Mouse (Mus musculus): ENCODE measurements around the gene Fry. TPM values are rescaled to one million over a fixed set of nuclear protein-coding genes. Genes with fewer than 3 reads are reported as not detected.
"Not testable (repeated sequence)": the region's sequence is repeated elsewhere in the genome, so short reads cannot be mapped to it uniquely, and the experiment has no call there.

Fry gene
- polyA plus RNA-seq, 1 experiment from 2014 or later = 41.9 TPM

DNA sequence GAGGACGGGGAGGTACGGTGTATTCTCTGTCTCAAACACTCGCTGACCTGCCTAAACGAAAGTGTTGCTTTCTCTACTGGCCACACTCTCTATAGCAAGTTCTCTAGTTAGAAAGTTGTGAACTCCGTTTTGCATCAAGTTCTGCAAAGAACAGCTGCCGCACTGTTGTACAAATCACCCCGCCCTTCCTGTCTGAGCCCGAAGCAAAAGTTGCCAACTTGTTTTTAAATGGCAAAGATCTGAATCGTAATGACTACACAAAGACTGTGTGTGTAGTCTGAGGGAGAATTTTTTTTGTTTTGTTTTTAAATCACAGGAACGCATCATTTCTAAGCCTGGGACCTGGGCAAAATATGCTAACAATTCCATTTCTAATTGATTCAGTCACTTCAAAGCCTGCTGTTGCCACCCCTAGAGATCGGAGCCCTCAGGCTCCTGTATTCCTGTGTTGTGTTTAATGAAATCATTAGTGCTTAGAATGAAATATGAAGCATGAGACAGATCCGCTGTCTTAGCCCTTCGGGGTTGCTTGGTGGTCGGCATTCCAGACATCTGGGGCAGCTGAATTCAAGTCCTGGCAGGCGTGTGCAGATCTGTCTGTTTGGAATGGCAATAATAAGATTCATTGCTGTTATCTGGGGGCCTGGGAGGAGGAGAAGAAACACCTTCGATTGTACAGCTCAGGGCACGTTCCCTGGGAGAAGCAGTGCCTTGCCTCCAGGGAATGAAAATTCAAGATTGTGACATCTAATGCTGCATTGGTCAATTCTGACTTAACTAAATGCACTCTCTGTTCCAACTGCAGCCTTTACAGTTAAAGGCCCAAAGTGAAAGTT is 339.7 kb downstream of the Fry start:
- Histone ChIP-seq H3K9ac (no peak overlapping the region), H3K27me3 (no peaks in the 10 kb centered on the region), H3K4me3 (no peak overlapping the region), H3K4me2 (peak overlapping the region; percentile 9; the same call in 1 of the 2 replicates), H3K9me3 (0 out of 2 replicates have a peak, but pooled peaks cover 9% of the 10 kb centered on the region), H3K36me3 (peaks cover 77% of the 10 kb centered on the region), H3K4me1 (replicated peaks) (peaks cover 15% of the 10 kb centered on the region), H3K27ac (replicated peaks) (peak overlapping the region; percentile 39; the same call in 1 of the 2 replicates)
- ATAC-seq (ENCODE audit: low read depth) = peak; percentile 77; the same call in 1 of the 2 replicates
- WGBS = 36% methylated on average over 17 of the region's 17 CpGs

DNA sequence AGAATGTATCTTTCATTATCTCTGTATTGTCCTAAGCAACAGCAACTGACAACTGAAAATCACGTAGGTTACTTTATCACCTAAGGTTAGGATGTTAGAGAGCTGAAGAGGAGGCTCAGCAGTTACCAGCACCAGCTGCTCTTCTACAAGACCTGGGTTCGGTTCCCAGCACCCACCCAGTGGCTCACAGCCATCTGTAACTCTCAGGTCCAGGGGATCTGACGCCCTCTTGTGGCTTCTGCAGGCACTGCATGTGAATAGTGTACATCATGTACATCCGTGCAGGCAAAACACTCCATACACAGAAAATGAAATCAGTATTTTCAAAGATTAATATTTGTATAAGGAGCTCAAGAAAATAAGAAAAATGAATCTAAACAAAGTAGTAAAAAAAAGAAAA is 341.4 kb downstream of the Fry start:
- ATAC-seq (ENCODE audit: low read depth) = no peak
- H3K4me3 ChIP-seq = no peak overlapping the region
- H3K36me3 ChIP-seq = peaks cover 68% of the 10 kb centered on the region
- WGBS = 79% methylated on average over 4 of the region's 4 CpGs
- no peak overlapping the region for H3K27ac ChIP-seq (replicated peaks)
- no peak overlapping the region for H3K9ac ChIP-seq
- no peaks in the 10 kb centered on the region for H3K27me3 ChIP-seq
- H3K4me2 ChIP-seq = no peak overlapping the region
- H3K9me3 ChIP-seq = no peaks in the 10 kb centered on the region
- peaks cover 15% of the 10 kb centered on the region for H3K4me1 ChIP-seq (replicated peaks)

DNA sequence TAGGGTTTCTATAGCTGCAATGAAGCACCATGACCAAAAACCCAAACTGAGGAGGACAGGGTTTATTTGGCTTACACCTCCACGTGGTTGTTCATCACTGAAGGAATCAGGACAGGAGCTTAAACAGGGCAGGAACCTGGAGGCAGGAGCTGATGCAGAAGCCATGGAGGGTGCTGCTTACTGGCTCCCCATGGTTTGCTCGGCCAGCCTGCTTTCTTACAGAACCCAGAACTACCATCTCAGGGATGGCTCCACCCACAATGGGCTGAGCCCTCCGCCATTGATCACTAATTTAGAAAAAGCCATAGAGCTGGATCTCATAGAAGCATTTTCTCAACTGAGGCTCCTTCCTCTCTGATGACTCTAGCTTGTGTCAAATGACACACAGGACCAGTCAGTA is 346.3 kb downstream of the Fry start:
- Histone ChIP-seq H3K27me3 (no peaks in the 10 kb centered on the region), H3K36me3 (peaks cover 50% of the 10 kb centered on the region), H3K9ac (no peak overlapping the region), H3K27ac (replicated peaks) (no peak overlapping the region), H3K4me1 (replicated peaks) (no peaks in the 10 kb centered on the region), H3K9me3 (no peaks in the 10 kb centered on the region), H3K4me2 (no peak overlapping the region), H3K4me3 (no peak overlapping the region)
- no peak for ATAC-seq (ENCODE audit: low read depth)
- WGBS = 63% methylated on average over 3 of the region's 3 CpGs

DNA sequence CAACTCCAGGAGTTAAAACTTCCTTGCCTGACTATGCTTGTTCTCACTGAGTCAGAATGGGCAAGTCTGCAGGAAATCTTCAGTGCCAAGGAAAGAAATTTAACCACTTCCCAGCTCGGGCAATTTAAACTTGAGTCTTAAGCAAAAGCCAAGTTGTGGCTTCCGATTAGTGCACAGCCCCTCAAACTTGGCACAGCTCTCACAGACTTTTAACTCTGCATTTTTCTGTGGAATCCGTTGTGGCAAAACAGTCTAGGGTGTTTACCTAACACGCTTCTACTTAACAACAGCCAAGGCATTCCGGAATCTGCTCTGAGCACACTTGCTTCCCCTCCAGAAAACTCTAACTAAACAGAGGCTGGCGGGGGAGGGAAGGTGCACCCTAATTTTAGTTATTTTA is 346.8 kb downstream of the Fry start:
- Histone ChIP-seq H3K4me3 (no peak overlapping the region), H3K27ac (replicated peaks) (no peak overlapping the region), H3K9ac (no peak overlapping the region), H3K27me3 (no peaks in the 10 kb centered on the region), H3K4me2 (no peak overlapping the region), H3K36me3 (peaks cover 50% of the 10 kb centered on the region), H3K4me1 (replicated peaks) (no peaks in the 10 kb centered on the region), H3K9me3 (no peaks in the 10 kb centered on the region)
- WGBS = 90% methylated on average over 6 of the region's 6 CpGs
- ATAC-seq (ENCODE audit: low read depth) = no peak

DNA sequence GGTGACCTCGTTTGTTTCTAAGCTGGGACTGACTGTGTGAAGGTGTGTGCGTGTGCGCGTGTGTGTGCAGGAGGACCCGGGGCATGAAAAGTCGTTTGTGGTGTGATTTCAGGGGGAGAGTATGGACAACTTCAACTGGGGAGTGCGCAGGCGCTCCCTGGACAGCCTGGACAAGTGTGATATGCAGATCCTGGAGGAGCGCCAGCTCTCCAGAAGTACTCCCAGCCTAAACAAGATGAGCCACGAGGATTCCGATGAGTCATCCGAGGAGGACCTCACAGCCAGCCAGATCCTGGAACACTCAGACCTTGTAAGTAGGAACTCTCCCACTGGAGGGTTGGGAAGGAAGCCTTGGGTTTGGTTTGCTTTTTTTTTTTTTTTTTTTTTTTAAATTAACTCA is 347.7 kb downstream of the Fry start:
- no peak overlapping the region for H3K4me2 ChIP-seq
- H3K4me1 ChIP-seq (replicated peaks) = no peaks in the 10 kb centered on the region
- no peak overlapping the region for H3K27ac ChIP-seq (replicated peaks)
- H3K9me3 ChIP-seq = no peaks in the 10 kb centered on the region
- ATAC-seq (ENCODE audit: low read depth) = no peak
- no peak overlapping the region for H3K4me3 ChIP-seq
- H3K27me3 ChIP-seq = no peaks in the 10 kb centered on the region
- peaks cover 50% of the 10 kb centered on the region for H3K36me3 ChIP-seq
- 81% methylated on average over 12 of the region's 12 CpGs for WGBS
- H3K9ac ChIP-seq = no peak overlapping the region

DNA sequence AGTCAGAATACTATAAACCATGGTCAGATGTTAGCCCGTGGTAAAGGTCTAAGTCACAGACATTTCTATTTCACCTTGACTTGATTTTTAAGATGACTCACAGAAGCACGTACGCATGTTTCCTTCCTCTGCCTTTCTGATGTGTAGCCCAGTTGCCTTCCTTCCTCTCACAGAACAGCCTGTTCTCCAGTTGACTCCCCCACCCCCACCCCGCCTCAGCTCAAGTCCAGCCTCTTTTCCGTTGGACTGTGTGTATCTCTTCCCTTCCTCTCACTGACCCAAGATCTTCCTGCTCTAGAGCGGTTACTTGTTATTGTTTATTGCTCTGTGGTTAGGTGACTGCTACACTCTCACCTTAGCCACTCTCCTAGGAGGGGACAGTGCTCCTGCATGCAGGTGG is 350.0 kb downstream of the Fry start:
- no peak overlapping the region for H3K27ac ChIP-seq (replicated peaks)
- no peaks in the 10 kb centered on the region for H3K9me3 ChIP-seq
- H3K4me3 ChIP-seq = no peak overlapping the region
- no peaks in the 10 kb centered on the region for H3K27me3 ChIP-seq
- H3K4me1 ChIP-seq (replicated peaks) = no peaks in the 10 kb centered on the region
- no peak overlapping the region for H3K9ac ChIP-seq
- H3K4me2 ChIP-seq = no peak overlapping the region
- 85% methylated on average over 6 of the region's 6 CpGs for WGBS
- H3K36me3 ChIP-seq = peaks cover 66% of the 10 kb centered on the region
- ATAC-seq (ENCODE audit: low read depth) = no peak

DNA sequence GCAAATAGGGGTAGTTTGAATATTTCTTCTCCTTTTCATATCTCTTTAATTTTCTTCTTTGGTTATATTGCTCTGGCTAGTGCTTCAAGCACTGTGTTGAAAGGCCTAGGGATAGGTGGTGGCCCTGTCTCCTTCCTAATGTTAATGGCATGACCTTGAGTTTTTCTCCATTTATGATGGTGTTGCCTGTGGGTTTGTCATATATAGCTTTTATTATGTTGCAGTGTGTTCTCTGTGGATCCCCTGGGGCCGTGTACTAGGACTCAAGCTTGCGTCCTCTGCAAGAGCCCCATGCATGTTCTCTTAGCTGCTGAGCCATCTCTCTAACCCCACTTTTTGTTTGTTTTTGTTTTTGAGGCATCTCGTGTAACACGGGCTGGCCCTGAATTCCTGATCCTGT is 358.9 kb downstream of the Fry start:
- WGBS = 86% methylated on average over 4 of the region's 4 CpGs
- Histone ChIP-seq H3K4me1 (replicated peaks) (no peaks in the 10 kb centered on the region), H3K9me3 (no peaks in the 10 kb centered on the region), H3K27ac (replicated peaks) (no peak overlapping the region), H3K4me2 (no peak overlapping the region), H3K9ac (no peak overlapping the region), H3K4me3 (no peak overlapping the region), H3K36me3 (peaks cover 55% of the 10 kb centered on the region), H3K27me3 (no peaks in the 10 kb centered on the region)
- no peak for ATAC-seq (ENCODE audit: low read depth)

DNA sequence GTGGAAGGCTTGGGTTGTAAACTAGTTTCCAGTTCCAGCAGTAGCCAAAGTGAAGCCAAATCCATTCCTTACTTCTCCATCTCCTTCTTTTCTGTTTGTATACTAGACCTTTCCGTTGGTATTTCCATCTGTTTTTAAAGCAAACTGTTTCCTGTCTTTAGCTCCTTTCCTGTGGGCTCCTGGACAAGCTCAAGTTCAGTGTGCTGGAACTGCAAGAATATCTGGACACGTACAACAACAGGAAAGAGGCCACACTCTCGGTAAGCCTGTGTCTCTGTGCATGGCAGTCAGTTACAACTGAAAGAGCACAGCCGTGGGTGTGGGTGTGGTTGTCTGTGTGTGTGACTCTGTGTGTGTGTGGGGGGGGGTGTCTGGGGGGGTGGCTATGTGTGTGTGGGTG is 360.2 kb downstream of the Fry start:
- no peak for ATAC-seq (ENCODE audit: low read depth)

DNA sequence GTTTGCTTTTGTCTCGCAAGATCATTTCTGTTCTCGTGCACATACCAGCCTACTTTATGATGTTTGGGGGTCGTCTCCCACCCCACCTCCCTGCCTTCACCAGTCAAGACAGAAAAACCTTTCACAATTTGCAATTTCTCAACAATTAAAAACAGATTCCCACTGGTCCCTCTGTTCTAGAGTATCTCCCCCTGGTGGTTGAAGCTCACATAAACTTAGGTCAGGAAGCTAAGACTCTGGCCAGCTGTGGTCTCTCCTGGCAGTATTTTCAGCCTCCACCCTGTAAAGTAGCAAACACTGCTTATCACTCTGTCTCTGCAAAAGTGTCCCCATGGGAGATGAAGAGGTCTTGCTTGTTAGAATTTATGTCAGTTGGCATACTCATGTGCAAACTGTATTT is 366.8 kb downstream of the Fry start:
- no peak overlapping the region for H3K4me2 ChIP-seq
- WGBS = 70% methylated on average over 3 of the region's 3 CpGs
- no peaks in the 10 kb centered on the region for H3K27me3 ChIP-seq
- H3K4me3 ChIP-seq = no peak overlapping the region
- no peaks in the 10 kb centered on the region for H3K4me1 ChIP-seq (replicated peaks)
- no peak overlapping the region for H3K27ac ChIP-seq (replicated peaks)
- peaks cover 50% of the 10 kb centered on the region for H3K36me3 ChIP-seq
- no peak for ATAC-seq (ENCODE audit: low read depth)
- no peaks in the 10 kb centered on the region for H3K9me3 ChIP-seq
- no peak overlapping the region for H3K9ac ChIP-seq

More for the DNA sequence above, 360.2 kb downstream of the Fry start:
- Histone ChIP-seq H3K4me2 (no peak overlapping the region), H3K4me3 (no peak overlapping the region), H3K27ac (replicated peaks) (no peak overlapping the region), H3K4me1 (replicated peaks) (no peaks in the 10 kb centered on the region), H3K9ac (no peak overlapping the region), H3K27me3 (no peaks in the 10 kb centered on the region), H3K9me3 (no peaks in the 10 kb centered on the region), H3K36me3 (peaks cover 55% of the 10 kb centered on the region)
- WGBS = 75% methylated on average over 4 of the region's 4 CpGs

DNA sequence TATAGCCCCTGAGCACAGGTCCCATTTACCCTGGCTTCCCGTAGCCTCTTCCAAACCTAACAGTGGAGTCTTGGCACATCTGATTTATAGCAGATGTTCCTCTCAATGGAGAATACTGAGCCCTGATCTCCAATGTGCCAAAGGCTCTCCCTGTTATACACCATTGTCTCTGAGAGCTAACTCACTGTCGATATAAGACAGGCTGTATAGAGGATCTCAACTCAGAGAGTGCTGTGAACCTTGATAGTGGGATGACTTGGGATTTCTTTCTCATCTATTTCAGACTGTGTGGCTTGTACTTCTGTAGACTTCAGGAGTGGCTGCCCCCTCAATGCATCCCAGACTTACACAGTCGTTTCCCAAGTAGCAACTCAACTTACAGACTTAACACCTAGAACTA is 371.8 kb downstream of the Fry start:
- H3K4me1 ChIP-seq (replicated peaks) = no peaks in the 10 kb centered on the region
- no peaks in the 10 kb centered on the region for H3K9me3 ChIP-seq
- no peak overlapping the region for H3K4me3 ChIP-seq
- no peak overlapping the region for H3K4me2 ChIP-seq
- H3K36me3 ChIP-seq = peaks cover 42% of the 10 kb centered on the region
- no peaks in the 10 kb centered on the region for H3K27me3 ChIP-seq
- WGBS = 69% methylated on average over 3 of the region's 3 CpGs
- ATAC-seq (ENCODE audit: low read depth) = no peak
- H3K27ac ChIP-seq (replicated peaks) = no peak overlapping the region
- H3K9ac ChIP-seq = no peak overlapping the region

DNA sequence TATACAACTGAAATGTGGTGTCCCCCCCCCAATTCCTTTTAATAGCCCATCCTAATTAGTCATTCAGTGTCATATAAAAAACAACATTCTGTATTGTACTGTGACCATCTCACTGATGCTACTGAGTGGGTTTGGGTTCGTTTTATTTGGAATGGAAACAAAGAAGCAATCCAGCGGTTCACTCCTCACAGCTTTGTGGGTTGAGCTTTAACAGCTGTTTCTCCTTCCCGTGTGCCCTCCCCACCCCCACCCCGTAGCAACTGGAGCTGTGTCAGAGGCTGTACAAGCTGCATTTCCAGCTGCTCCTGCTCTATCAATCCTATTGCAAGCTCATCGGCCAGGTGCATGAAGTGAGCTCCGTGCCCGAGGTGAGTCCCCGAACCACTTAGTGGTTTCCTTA is 372.4 kb downstream of the Fry start:
- Histone ChIP-seq H3K9me3 (no peaks in the 10 kb centered on the region), H3K4me1 (replicated peaks) (no peaks in the 10 kb centered on the region), H3K27me3 (no peaks in the 10 kb centered on the region), H3K4me3 (no peak overlapping the region), H3K4me2 (no peak overlapping the region), H3K9ac (no peak overlapping the region), H3K27ac (replicated peaks) (no peak overlapping the region), H3K36me3 (peaks cover 47% of the 10 kb centered on the region)
- no peak for ATAC-seq (ENCODE audit: low read depth)
- WGBS = 77% methylated on average over 8 of the region's 8 CpGs

DNA sequence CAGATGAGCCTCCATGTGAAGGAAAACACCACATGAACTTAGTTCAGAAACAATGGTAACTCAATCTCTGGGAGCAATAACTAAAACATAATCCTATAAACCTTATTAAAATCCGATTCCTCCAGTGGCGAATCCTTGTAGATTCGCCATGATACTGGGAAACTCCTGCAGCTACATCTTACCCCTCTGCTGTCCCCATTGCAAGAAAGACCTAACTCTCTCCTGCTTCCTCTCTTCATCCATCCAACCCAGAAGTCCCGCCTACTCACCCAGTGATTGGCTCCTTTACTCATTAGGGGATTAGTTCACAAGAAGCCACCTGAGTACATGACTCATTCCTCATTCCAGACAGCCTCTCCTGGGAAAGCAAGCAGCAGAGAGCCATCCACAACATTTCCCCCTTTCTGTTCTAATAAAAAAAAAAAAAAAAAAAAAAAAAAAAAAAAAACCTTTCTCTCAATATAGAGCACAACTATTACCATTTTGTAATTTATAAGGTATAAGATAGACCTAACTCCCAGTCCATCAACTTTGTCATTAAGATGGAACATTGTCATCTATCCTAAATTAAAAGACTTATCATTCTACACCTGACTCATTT is 373.2 kb downstream of the Fry start:
- not testable (repeated sequence) for H3K4me2 ChIP-seq; ATAC-seq (ENCODE audit: low read depth)

More for the DNA sequence above, 373.2 kb downstream of the Fry start:
- H3K27ac ChIP-seq (replicated peaks); H3K9ac ChIP-seq; H3K4me1 ChIP-seq (replicated peaks); H3K27me3 ChIP-seq; H3K9me3 ChIP-seq; H3K4me3 ChIP-seq: not testable (repeated sequence)
- 95% methylated on average over 4 of the region's 4 CpGs for WGBS
- peaks cover 55% of the 10 kb centered on the region for H3K36me3 ChIP-seq

All from neural tube, embryonic 13.5 days (tissue).